8 mouse cellular contexts compared by ENCODE assay signal in genomic region chr7:19629361-19629734, GRCm38 (mm10). TPM values are rescaled to one million over a fixed set of nuclear protein-coding genes. Genes with fewer than 3 reads are reported as not detected.
DNase-seq lines count a peak whose midpoint lies in the region; ATAC-seq and TF ChIP-seq lines count a peak whose summit lies in the region.

Relb (minus strand) TSS chr7:19629438.

- intact Hi-C loops in heart, postnatal 36 days (cut with DNase I): no loop called here

- H3K9ac ChIP-seq in MEL (ENCODE audit: control insufficient read depth, low read depth, low read length, poor library complexity, severe bottlenecking): peak within 1 kb of the TSS; percentile 78
- peak within 1 kb of the TSS; percentile 49 for H3K9ac ChIP-seq in forebrain, postnatal 0 days
- peak within 1 kb of the TSS; percentile 44 for H3K9ac ChIP-seq in neural tube, embryonic 15.5 days (replicated peaks)

- no peak for TF ChIP-seq EP300 in MEL (IDR thresholded peaks at IDR 0.05; ENCODE audit: low read depth in 1 of 2, low read length in 2 of 2)

- H3K27me3 ChIP-seq in MEL (ENCODE audit: control insufficient read depth in 1 of 2, insufficient read depth in 2 of 2, low read length in 2 of 2): no peaks in the 10 kb centered on the region
- H3K27me3 ChIP-seq in forebrain, postnatal 0 days (ENCODE audit: insufficient read depth, low read length): no peaks in the 10 kb centered on the region
- 0 out of 2 replicates have a peak, but pooled peaks cover 2% of the 10 kb centered on the region for H3K27me3 ChIP-seq in neural tube, embryonic 15.5 days (replicated peaks)

- peak; percentile 90 for DNase-seq in MEL (ENCODE audit: low read depth, low spot score)
- peak; percentile 89 for DNase-seq in cerebellum, adult 18-20 months
- DNase-seq in forebrain, postnatal 0 days: peak; percentile 92
- DNase-seq in heart, postnatal 36 days: peak; percentile 90 to 93
- peak; percentile 87 to 93 for DNase-seq in layer of hippocampus, adult 2 months (ENCODE audit: low spot score in 2 of 2)
- peak; percentile 90 for DNase-seq in lung, adult 2 months
- DNase-seq in testis, postnatal 10 days (ENCODE audit: low spot score): peak; percentile 98

- H3K79me2 ChIP-seq in MEL (ENCODE audit: control insufficient read depth, insufficient read depth, low read length, poor library complexity): no peaks in the 10 kb centered on the region; the same call in 1 of the 2 replicates

- no peaks in the 10 kb centered on the region for H3K9me3 ChIP-seq in MEL (replicated peaks; ENCODE audit: insufficient read depth, low read length)
- H3K9me3 ChIP-seq in forebrain, postnatal 0 days (ENCODE audit: low read length): no peaks in the 10 kb centered on the region
- no peaks in the 10 kb centered on the region for H3K9me3 ChIP-seq in neural tube, embryonic 15.5 days (replicated peaks)

- H3K27ac ChIP-seq in MEL (ENCODE audit: control insufficient read depth, low read depth, low read length): peak within 1 kb of the TSS; percentile 66
- peak within 1 kb of the TSS; percentile 57; the same call in 1 of the 2 replicates for H3K27ac ChIP-seq in forebrain, postnatal 0 days (ENCODE audit: low read depth, low read length)
- H3K27ac ChIP-seq in layer of hippocampus, adult 2 months: peak within 1 kb of the TSS; percentile 86
- peak within 1 kb of the TSS; percentile 82 for H3K27ac ChIP-seq in neural tube, embryonic 15.5 days (replicated peaks)

- peaks cover 4 to 15% of the 10 kb centered on the region in 2 experiments for H3K4me1 ChIP-seq in MEL (ENCODE audit: control insufficient read depth in 1 of 2, insufficient read depth in 2 of 2, low read length in 2 of 2)
- no peaks in the 10 kb centered on the region for H3K4me1 ChIP-seq in forebrain, postnatal 0 days (ENCODE audit: insufficient read depth)
- H3K4me1 ChIP-seq in lung, adult 2 months (ENCODE audit: control insufficient read depth, insufficient read depth, low read length): peaks cover 6% of the 10 kb centered on the region; the same call in 1 of the 2 replicates
- peaks cover 12% of the 10 kb centered on the region for H3K4me1 ChIP-seq in neural tube, embryonic 15.5 days

- no peak for TF ChIP-seq CTCF in MEL (IDR thresholded peaks at IDR 0.05 in 2 of 3, conservative IDR thresholded peaks at IDR 0.05 in 1 of 3; ENCODE audit: control insufficient read depth in 1 of 3, insufficient read depth in 1 of 3, low read depth in 2 of 3, low read length in 3 of 3, poor library complexity in 1 of 3, severe bottlenecking in 1 of 3)
- no peak for TF ChIP-seq CTCF in forebrain, postnatal 0 days (IDR thresholded peaks at IDR 0.05; ENCODE audit: low read depth)
- TF ChIP-seq CTCF in layer of hippocampus, adult 2 months (conservative IDR thresholded peaks at IDR 0.05): no peak
- no peak for TF ChIP-seq CTCF in lung, adult 2 months (IDR thresholded peaks at IDR 0.05; ENCODE audit: insufficient read depth, low read length)

- 0 out of 4 replicates have a peak, but pooled peaks of 1 of the 2 experiments have one; percentile 25 for TF ChIP-seq POLR2A in MEL (IDR thresholded peaks at IDR 0.05; ENCODE audit: control insufficient read depth in 1 of 2, insufficient read depth in 1 of 2, low read depth in 1 of 2, low read length in 2 of 2, poor library complexity in 1 of 2)
- TF ChIP-seq POLR2A in lung, adult 2 months (IDR thresholded peaks at IDR 0.05; ENCODE audit: borderline replicate concordance, extremely low read depth, low read depth, low read length): no peak

- H3K4me3 ChIP-seq in MEL (ENCODE audit: control insufficient read depth in 1 of 2, insufficient read depth in 1 of 2, low read depth in 2 of 2, low read length in 2 of 2): peak within 1 kb of the TSS; percentile 77 to 97
- H3K4me3 ChIP-seq in forebrain, postnatal 0 days (ENCODE audit: low read depth, low read length): peak within 1 kb of the TSS; percentile 76
- peak within 1 kb of the TSS; percentile 91 for H3K4me3 ChIP-seq in layer of hippocampus, adult 2 months
- peak within 1 kb of the TSS; percentile 93 for H3K4me3 ChIP-seq in lung, adult 2 months (replicated peaks; ENCODE audit: extremely low read depth, low read depth, low read length)
- peak within 1 kb of the TSS; percentile 72 for H3K4me3 ChIP-seq in neural tube, embryonic 15.5 days (replicated peaks)

- WGBS in forebrain, postnatal 0 days: 4% methylated on average over 39 of the region's 41 CpGs
- WGBS in lung, adult 2 months: 1% methylated on average over 41 of the region's 41 CpGs
- 1% methylated on average over 23 of the region's 41 CpGs for WGBS in neural tube, embryonic 15.5 days

- no peak for TF ChIP-seq RAD21 in MEL (IDR thresholded peaks at IDR 0.05; ENCODE audit: low read depth, low read length)

- peaks cover 0 to 12% of the 10 kb centered on the region in 2 experiments; a peak in 2 of 4 replicates for H3K36me3 ChIP-seq in MEL (ENCODE audit: control insufficient read depth in 1 of 2, insufficient read depth in 2 of 2, low read length in 2 of 2)
- H3K36me3 ChIP-seq in forebrain, postnatal 0 days (ENCODE audit: insufficient read depth): peaks cover 20% of the 10 kb centered on the region
- H3K36me3 ChIP-seq in neural tube, embryonic 15.5 days: peaks cover 26% of the 10 kb centered on the region

- peak; percentile 85 for ATAC-seq in forebrain, postnatal 0 days
- peak; percentile 83 for ATAC-seq in neural tube, embryonic 15.5 days (ENCODE audit: low FRiP score)

- H3K4me2 ChIP-seq in forebrain, postnatal 0 days (ENCODE audit: low read depth): peak within 1 kb of the TSS; percentile 92
- H3K4me2 ChIP-seq in neural tube, embryonic 15.5 days: peak within 1 kb of the TSS; percentile 76

TF ChIP-seq in MEL, 35 proteins besides CTCF, POLR2A, EP300 and RAD21:
- TF ChIP-seq ZNF384 (IDR thresholded peaks at IDR 0.05; ENCODE audit: low read depth, low read length) (no peak), ZMIZ1 (IDR thresholded peaks at IDR 0.05; ENCODE audit: low read depth, low read length) (no peak), MAZ (IDR thresholded peaks at IDR 0.05; ENCODE audit: low read depth, low read length) (peak; percentile 85; the same call in 1 of the 2 replicates), BHLHE40 (IDR thresholded peaks at IDR 0.05; ENCODE audit: borderline replicate concordance, low read depth, low read length) (peak; percentile 90), TCF12 (IDR thresholded peaks at IDR 0.05; ENCODE audit: low read depth, low read length) (no peak), ETS1 (IDR thresholded peaks at IDR 0.05; ENCODE audit: low read depth, low read length) (peak; percentile 58), HCFC1 (IDR thresholded peaks at IDR 0.05; ENCODE audit: low read depth, low read length) (0 out of 2 replicates have a peak, but pooled peaks have one; percentile 36), POLR2AphosphoS2 (IDR thresholded peaks at IDR 0.05; ENCODE audit: low read length) (no peak; the same call in 1 of the 2 replicates), USF2 (IDR thresholded peaks at IDR 0.05; ENCODE audit: borderline replicate concordance in 1 of 2, insufficient read depth in 1 of 2, low read depth in 1 of 2, low read length in 2 of 2) (peak; percentile 51 to 88; a peak in 3 of 4 replicates), NELFE (IDR thresholded peaks at IDR 0.05; ENCODE audit: low read depth, low read length) (peak; percentile 41; the same call in 1 of the 2 replicates), E2F4 (IDR thresholded peaks at IDR 0.05; ENCODE audit: borderline replicate concordance, low read depth, low read length) (no peak), ZKSCAN1 (IDR thresholded peaks at IDR 0.05; ENCODE audit: low read depth, low read length) (no peak), MYC (IDR thresholded peaks at IDR 0.05; ENCODE audit: low read depth, low read length) (no peak), RCOR1 (IDR thresholded peaks at IDR 0.05; ENCODE audit: low read depth, low read length) (no peak), MAX (IDR thresholded peaks at IDR 0.05; ENCODE audit: low read length) (peak; percentile 77; the same call in 1 of the 2 replicates), USF1 (IDR thresholded peaks at IDR 0.05; ENCODE audit: low read depth, low read length) (peak; percentile 97), NRF1 (IDR thresholded peaks at IDR 0.05; ENCODE audit: insufficient read depth, low read depth, low read length, poor library complexity, severe bottlenecking) (peak; percentile 52), CHD2 (IDR thresholded peaks at IDR 0.05; ENCODE audit: low read length) (peak; percentile 32; the same call in 1 of the 2 replicates), POLR2AphosphoS5 (IDR thresholded peaks at IDR 0.05; ENCODE audit: borderline replicate concordance, low read depth, low read length) (no peak), SIN3A (IDR thresholded peaks at IDR 0.05; ENCODE audit: low read length) (peak; percentile 87)
TF ChIP-seq in MEL: peak in this region for 11.

RNA-seq across cellular contexts. Expression of gene Relb, which starts in this region (rescaled TPM):
- 4.6 and 6.2 TPM in 2 replicates for total RNA-seq in MEL (2012; rRNA removed)
- 1 to 10 TPM in 1 of 2 experiments, not detected in 1; 7.7 TPM for polyA plus RNA-seq in MEL (2012; ENCODE audit: insufficient read depth in 1 of 2, insufficient read length in 2 of 2, low read depth in 1 of 2, low replicate concordance in 2 of 2, missing spikeins in 1 of 2)
- total RNA-seq in forebrain, postnatal 0 days (2014; rRNA removed): 6.5 and 6.9 TPM in 2 replicates
- polyA plus RNA-seq in forebrain, postnatal 0 days (2015; fragmentation: Nextera tagmentation; extraction: Ambion mirVana): 4.5 and 5.4 TPM in 2 replicates
- total RNA-seq in heart, postnatal 36 days (2021): 1 to 10 TPM; 5.7 to 8.9 TPM
- 10 to 100 TPM in 1 of 2 experiments, 1 to 10 TPM in 1; 9.8 to 11.3 TPM for total RNA-seq in layer of hippocampus, adult 2 months (2021)
- 32.5 and 34.9 TPM in 2 replicates for polyA plus RNA-seq in lung, adult 2 months (2012; rRNA removed)
- 9.6 and 12.8 TPM in 2 replicates for polyA plus RNA-seq in neural tube, embryonic 15.5 days (2015; fragmentation: Nextera tagmentation; extraction: Ambion mirVana)

Comparison
In these comparisons a context has a peak if more than half of its experiments do, and no peak if none do; other contexts are left out.
1. Peak in every context shown above with its lines: DNase-seq, ATAC-seq, H3K4me3 ChIP-seq and H3K27ac ChIP-seq.